Mouse (Mus musculus): ENCODE measurements around the gene Elmo1. TPM values are rescaled to one million over a fixed set of nuclear protein-coding genes. Genes with fewer than 3 reads are reported as not detected.

The Elmo1 gene
- total and polyA plus RNA-seq, 2 experiments from 2014 or later, result 35.2 to 36.4 TPM

GRCm38 (mm10) chr13:20207126-20207525 lies 116.7 kb downstream of the Elmo1 start:
- Histone ChIP-seq H3K27me3 (ENCODE audit: insufficient read depth, low read length) (no peaks in the 10 kb centered on the region), H3K27ac (ENCODE audit: low read depth, low read length) (no peak overlapping the region), H3K9ac (replicated peaks; ENCODE audit: low read length, poor library complexity, severe bottlenecking) (no peak overlapping the region), H3K4me1 (ENCODE audit: insufficient read depth, low read length) (no peaks in the 10 kb centered on the region), H3K9me3 (ENCODE audit: low read length) (no peaks in the 10 kb centered on the region), H3K4me2 (ENCODE audit: low read depth, low read length, poor library complexity, severe bottlenecking) (no peak overlapping the region), H3K36me3 (ENCODE audit: insufficient read depth, low read length) (no peaks in the 10 kb centered on the region), H3K4me3 (ENCODE audit: low read depth, low read length) (no peak overlapping the region)
- DNase-seq (ENCODE audit: low spot score) (no peak), ATAC-seq (ENCODE audit: low FRiP score) (no peak)
- WGBS, result 66% methylated on average over 5 of the region's 5 CpGs
- no peak for TF ChIP-seq CTCF (IDR thresholded peaks at IDR 0.05)

GRCm38 (mm10) chr13:20207950-20208642 lies 117.7 kb downstream of the Elmo1 start:
- 63% methylated on average over 7 of the region's 7 CpGs for WGBS
- no peak for DNase-seq (ENCODE audit: low spot score)
- H3K4me2 ChIP-seq (ENCODE audit: low read depth, low read length, poor library complexity, severe bottlenecking), result no peak overlapping the region
- no peak overlapping the region for H3K9ac ChIP-seq (replicated peaks; ENCODE audit: low read length, poor library complexity, severe bottlenecking)
- no peaks in the 10 kb centered on the region for H3K9me3 ChIP-seq (ENCODE audit: low read length)
- peak; percentile 43 for TF ChIP-seq CTCF (IDR thresholded peaks at IDR 0.05)
- no peaks in the 10 kb centered on the region for H3K4me1 ChIP-seq (ENCODE audit: insufficient read depth, low read length)
- H3K4me3 ChIP-seq (ENCODE audit: low read depth, low read length), result no peak overlapping the region
- ATAC-seq (ENCODE audit: low FRiP score), result no peak
- no peaks in the 10 kb centered on the region for H3K36me3 ChIP-seq (ENCODE audit: insufficient read depth, low read length)
- H3K27me3 ChIP-seq (ENCODE audit: insufficient read depth, low read length), result no peaks in the 10 kb centered on the region
- H3K27ac ChIP-seq (ENCODE audit: low read depth, low read length), result no peak overlapping the region

GRCm38 (mm10) chr13:20208867-20209266 lies 118.5 kb downstream of the Elmo1 start:
- DNase-seq (ENCODE audit: low spot score), result no peak
- H3K27ac ChIP-seq (ENCODE audit: low read depth, low read length), result no peak overlapping the region
- WGBS, result 91% methylated on average over 5 of the region's 5 CpGs
- no peak overlapping the region for H3K9ac ChIP-seq (replicated peaks; ENCODE audit: low read length, poor library complexity, severe bottlenecking)
- no peak overlapping the region for H3K4me2 ChIP-seq (ENCODE audit: low read depth, low read length, poor library complexity, severe bottlenecking)
- H3K4me3 ChIP-seq (ENCODE audit: low read depth, low read length), result no peak overlapping the region
- H3K27me3 ChIP-seq (ENCODE audit: insufficient read depth, low read length), result no peaks in the 10 kb centered on the region
- no peak for ATAC-seq (ENCODE audit: low FRiP score)
- H3K9me3 ChIP-seq (ENCODE audit: low read length), result no peaks in the 10 kb centered on the region
- no peaks in the 10 kb centered on the region for H3K4me1 ChIP-seq (ENCODE audit: insufficient read depth, low read length)
- TF ChIP-seq CTCF (IDR thresholded peaks at IDR 0.05), result no peak
- no peaks in the 10 kb centered on the region for H3K36me3 ChIP-seq (ENCODE audit: insufficient read depth, low read length)

GRCm38 (mm10) chr13:20211780-20212179 lies 121.4 kb downstream of the Elmo1 start:
- Histone ChIP-seq H3K27ac (ENCODE audit: low read depth, low read length) (0 out of 2 replicates have a peak overlapping the region, but pooled peaks have one; percentile 7), H3K9me3 (ENCODE audit: low read length) (no peaks in the 10 kb centered on the region), H3K27me3 (ENCODE audit: insufficient read depth, low read length) (no peaks in the 10 kb centered on the region), H3K4me1 (ENCODE audit: insufficient read depth, low read length) (no peaks in the 10 kb centered on the region), H3K4me2 (ENCODE audit: low read depth, low read length, poor library complexity, severe bottlenecking) (no peak overlapping the region), H3K4me3 (ENCODE audit: low read depth, low read length) (no peak overlapping the region), H3K36me3 (ENCODE audit: insufficient read depth, low read length) (no peaks in the 10 kb centered on the region), H3K9ac (replicated peaks; ENCODE audit: low read length, poor library complexity, severe bottlenecking) (no peak overlapping the region)
- no peak for TF ChIP-seq CTCF (IDR thresholded peaks at IDR 0.05)
- ATAC-seq (ENCODE audit: low FRiP score) (no peak), DNase-seq (ENCODE audit: low spot score) (no peak)
- WGBS, result 80% methylated on average over 5 of the region's 5 CpGs

GRCm38 (mm10) chr13:20212665-20213064 lies 122.3 kb downstream of the Elmo1 start:
- DNase-seq (ENCODE audit: low spot score) (no peak), ATAC-seq (ENCODE audit: low FRiP score) (no peak)
- Histone ChIP-seq H3K9ac (replicated peaks; ENCODE audit: low read length, poor library complexity, severe bottlenecking) (no peak overlapping the region), H3K4me2 (ENCODE audit: low read depth, low read length, poor library complexity, severe bottlenecking) (no peak overlapping the region), H3K4me3 (ENCODE audit: low read depth, low read length) (no peak overlapping the region), H3K9me3 (ENCODE audit: low read length) (no peaks in the 10 kb centered on the region), H3K4me1 (ENCODE audit: insufficient read depth, low read length) (no peaks in the 10 kb centered on the region), H3K27me3 (ENCODE audit: insufficient read depth, low read length) (no peaks in the 10 kb centered on the region), H3K27ac (ENCODE audit: low read depth, low read length) (no peak overlapping the region), H3K36me3 (ENCODE audit: insufficient read depth, low read length) (no peaks in the 10 kb centered on the region)
- TF ChIP-seq CTCF (IDR thresholded peaks at IDR 0.05), result no peak
- WGBS, result 88% methylated on average over 6 of the region's 6 CpGs

- 92% methylated on average over 5 of the region's 5 CpGs for WGBS
- no peaks in the 10 kb centered on the region for H3K27me3 ChIP-seq (ENCODE audit: insufficient read depth, low read length)
Measured at GRCm38 (mm10) chr13:20213861-20214260, 123.5 kb downstream of the Elmo1 start.

More at GRCm38 (mm10) chr13:20213861-20214260, 123.5 kb downstream of the Elmo1 start:
- H3K36me3 ChIP-seq (ENCODE audit: insufficient read depth, low read length), result no peaks in the 10 kb centered on the region
- ATAC-seq (ENCODE audit: low FRiP score), result no peak
- no peak overlapping the region for H3K9ac ChIP-seq (replicated peaks; ENCODE audit: low read length, poor library complexity, severe bottlenecking)
- no peaks in the 10 kb centered on the region for H3K4me1 ChIP-seq (ENCODE audit: insufficient read depth, low read length)
- no peak for DNase-seq (ENCODE audit: low spot score)
- no peak overlapping the region for H3K4me3 ChIP-seq (ENCODE audit: low read depth, low read length)
- no peak overlapping the region for H3K4me2 ChIP-seq (ENCODE audit: low read depth, low read length, poor library complexity, severe bottlenecking)
- H3K9me3 ChIP-seq (ENCODE audit: low read length), result no peaks in the 10 kb centered on the region
- no peak overlapping the region for H3K27ac ChIP-seq (ENCODE audit: low read depth, low read length)
- TF ChIP-seq CTCF (IDR thresholded peaks at IDR 0.05), result no peak
